Mouse (Mus musculus) 3134 (cell line): ENCODE results near the gene Gm45799.
A peak's percentile ranks its signal among the peaks of the same experiment; 100 is the strongest.

Experiments used
- DNase-seq: peaks from one replicate; pipeline ENCODE4 v3.0.0-alpha.2; 2011; ENCODE audit warnings: low spot score; ENCODE audit not compliant: insufficient read length; ENCODE audit errors: extremely low read depth

The Gm45799 gene

DNA sequence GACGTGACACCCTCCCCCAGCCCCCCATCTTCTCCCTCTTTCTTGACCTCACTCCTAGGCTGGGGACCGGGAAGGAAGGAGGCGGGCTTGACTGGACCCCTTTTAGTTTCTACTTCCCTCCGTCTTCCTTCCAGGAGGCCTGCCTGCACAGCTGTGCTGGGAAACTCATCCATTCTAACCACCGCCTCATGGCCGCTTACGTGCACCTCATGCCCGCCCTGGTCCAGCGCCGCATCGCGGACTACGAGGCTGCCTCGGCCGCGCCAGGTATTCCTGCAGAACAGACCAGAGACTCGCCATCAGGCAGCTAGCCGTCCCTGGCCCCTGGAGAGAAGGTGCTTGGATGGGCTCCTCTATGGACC lies 523 bp downstream of the Gm45799 start:
- DNase-seq, result no peak

DNA sequence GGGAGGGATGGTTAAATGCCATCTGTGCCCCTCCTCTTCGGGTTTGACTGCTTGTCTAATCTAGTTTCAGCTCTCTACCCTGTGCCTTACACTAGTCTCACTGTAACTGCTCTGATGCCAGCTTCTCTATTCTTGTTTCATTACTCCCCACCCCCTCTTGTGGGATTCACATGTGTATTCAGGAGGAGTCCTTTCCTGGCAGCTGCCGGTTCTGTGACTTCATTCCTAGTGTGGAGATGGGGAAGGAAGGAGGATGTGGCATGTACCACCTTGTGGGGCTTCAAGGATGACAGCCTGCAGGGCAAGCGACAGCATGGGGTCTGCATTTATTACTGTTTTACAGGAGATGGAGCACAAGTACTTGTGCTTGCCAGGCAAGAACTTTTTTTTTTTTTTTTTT lies 1.6 kb downstream of the Gm45799 start:
- DNase-seq, result no peak

DNA sequence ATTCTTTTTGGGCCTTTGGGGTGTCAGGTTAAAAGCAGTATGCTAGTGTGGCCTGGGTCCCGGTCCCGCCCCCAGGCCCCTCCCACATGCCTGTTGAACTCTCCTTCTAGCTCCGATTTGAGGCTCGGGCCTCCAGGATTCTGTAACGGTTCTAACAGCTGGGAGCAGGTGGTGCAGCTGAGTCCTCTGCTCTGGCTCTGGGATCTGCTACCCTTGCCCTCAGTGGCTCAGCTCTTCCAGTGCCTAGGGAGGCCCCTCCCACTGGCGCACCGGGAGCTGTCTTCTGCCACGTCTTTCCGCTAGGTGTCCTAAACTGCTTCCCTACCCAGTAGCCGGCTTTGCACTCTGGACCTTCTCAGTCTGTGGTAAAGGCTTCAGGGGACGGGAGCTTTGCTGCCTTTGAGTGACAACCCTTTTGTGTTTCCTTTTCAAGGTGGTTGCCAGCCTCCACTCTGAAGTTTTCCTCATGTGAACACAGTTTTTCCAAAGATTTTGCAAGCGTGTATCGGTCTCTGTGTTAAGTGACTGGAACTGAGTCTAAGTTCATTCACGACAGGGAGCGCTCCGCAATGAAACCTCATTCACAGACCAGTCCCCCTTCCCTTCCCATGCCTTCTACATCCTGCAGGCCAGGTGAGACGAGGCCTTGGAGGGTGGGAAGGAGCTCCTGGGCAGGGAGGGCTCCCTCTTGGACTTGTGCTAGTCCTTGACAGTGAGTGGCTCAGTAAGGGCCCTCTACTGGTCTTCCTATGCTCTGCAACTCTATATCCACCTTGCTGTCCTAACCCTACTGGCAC lies 10.5 kb downstream of the Gm45799 start, which contains the start of gene Dnhd1:
TSS of gene Dnhd1 (plus strand) at position 189 of the 797 bp plus-strand sequence.
- DNase-seq, result peak; percentile 79

DNA sequence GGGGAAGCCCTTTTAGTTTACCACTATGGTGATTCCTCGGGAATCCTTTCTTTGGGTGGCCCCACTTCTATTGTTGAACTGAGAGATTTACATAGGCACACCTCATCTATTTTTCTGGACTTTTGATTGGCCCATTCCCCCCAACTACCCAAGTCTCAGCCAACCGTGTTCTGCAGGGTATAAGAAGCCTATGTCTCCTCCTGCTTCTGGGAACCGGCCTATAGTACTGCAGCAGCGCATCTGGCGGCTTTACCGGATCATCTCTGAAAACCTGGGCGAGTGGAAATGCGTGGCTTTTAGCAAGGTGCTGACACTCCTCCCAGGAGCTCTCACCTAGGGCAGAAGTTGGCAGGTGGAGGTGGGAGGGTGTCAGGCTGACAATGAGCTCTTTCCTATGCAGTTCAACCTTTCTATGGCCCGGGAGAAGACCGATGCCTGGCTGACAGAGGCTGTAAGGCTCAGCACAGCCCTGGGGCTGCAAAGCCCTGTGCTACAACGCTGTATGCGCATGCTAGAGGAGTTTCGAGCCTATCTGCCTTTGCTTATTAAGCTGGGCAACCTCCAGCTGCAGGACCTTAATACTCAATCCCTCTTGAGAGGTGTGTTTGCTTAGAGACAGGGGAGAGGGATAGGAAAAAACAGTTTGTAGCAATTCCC lies 45.3 kb downstream of the Gm45799 start:
- DNase-seq, result no peak

DNA sequence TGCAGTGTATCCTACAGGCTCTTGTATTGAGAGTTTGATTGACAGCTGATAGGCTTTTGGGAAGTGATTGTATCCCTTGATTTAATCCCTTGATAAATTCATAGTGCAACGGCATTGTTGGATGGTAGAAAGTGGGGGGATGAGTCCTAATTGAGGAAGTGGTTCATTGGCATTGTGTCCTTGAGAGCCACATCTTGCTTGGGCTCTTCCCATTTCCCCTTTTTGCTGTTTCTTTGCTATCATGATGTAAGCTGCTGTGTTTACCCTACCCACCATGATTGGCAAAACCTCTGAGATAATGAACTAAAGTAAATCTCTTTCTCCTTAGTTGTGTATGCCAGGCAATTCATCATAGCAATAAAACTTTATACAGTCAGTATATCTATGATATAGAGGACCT lies 50.5 kb downstream of the Gm45799 start:
- no peak for DNase-seq

DNA sequence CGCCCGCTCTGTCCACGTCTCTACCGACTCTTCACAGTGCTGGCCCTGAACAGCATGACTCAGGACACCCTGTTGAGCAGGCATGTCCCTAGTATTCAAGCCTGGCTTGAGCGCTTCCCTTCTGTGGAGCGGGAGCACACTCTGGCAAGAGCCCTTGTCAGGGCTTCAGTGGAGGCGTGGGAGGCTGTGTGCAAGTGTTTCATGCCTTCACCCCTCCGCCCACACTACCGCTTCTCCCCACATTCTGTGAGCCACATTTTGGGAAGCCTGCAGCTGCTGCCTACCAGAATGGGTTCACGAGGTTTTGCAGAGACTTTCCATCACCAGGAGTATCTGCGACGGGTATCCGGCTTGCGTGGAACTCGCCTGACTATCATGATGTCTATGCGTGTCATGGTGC lies 62.8 kb downstream of the Gm45799 start:
- no peak for DNase-seq

DNA sequence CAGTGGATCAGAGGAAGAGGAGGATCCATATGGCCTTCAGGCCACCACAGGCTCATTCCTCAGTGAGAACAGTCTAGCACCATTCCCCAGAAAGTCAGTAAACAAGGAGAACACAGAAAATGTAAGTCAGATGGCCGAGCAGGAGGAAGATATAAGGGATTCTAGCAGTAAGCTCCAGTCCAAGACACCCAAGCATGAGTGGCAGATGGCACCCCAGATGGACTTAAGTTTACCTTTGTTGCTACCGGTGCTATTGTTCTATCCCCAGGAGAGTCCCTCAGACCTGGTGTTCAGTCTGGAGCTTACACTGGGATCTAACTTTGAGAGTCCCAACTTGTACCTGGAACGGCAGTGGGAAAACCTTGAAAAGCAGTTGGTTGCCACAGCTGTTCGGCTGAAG lies 63.5 kb downstream of the Gm45799 start:
- DNase-seq, result no peak

DNA sequence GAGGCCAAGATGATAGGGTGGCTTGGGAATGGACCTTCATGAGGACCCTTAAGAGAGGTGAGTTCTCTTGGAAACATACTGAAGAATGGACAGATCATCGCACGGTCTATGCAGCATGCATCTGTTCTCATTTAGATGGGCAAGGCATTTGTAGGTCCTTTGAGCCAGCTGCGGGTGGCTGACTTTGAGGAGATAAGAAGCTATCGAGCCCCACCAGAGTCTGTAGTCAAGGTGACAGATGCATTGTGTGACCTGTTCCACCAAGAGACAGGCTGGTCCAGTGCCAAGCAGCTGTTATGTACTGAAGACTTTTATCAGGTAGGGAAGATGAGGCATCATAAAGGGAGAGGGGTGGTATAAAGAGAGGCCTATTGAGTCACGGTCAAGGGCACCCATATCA lies 68.4 kb downstream of the Gm45799 start:
- no peak for DNase-seq

DNA sequence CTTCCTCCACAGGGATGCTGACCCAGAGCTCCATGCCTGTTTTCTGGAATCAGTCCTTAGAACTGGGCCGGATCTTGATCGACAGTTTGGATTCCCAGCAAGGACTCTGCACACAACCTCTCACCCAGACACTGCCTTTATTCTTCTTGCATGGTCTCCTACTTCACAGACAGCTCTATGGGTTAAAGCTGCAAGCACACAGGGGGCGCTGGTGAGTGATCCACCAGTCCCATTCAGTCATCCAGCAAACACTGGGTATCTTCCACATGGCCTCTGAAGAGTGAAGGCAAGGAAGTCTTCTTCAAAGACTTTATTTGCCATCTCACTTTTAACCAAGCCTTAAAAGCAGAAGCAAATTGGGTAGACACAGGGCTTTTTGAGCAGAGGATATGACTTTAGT lies 75.0 kb downstream of the Gm45799 start:
- no peak for DNase-seq

DNA sequence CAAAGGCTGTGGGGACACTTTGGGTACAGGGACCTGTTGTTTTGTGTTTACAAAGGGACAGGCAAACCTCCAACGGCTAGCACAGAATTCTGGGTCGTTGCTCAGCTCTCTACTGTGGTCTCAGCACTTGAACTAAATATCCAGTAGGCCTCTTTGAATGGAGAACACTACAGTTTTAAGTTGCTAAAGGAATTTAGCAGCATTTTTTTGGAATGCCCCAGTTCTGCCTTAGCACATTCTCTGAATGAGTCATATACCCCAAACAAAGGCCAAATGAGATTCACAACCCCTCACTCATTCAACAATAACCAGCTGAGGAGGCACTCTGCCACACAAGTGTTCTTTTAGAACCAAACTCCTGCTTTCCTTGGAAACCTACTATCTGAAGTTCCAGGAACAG lies 81.6 kb downstream of the Gm45799 start:
- no peak for DNase-seq

DNA sequence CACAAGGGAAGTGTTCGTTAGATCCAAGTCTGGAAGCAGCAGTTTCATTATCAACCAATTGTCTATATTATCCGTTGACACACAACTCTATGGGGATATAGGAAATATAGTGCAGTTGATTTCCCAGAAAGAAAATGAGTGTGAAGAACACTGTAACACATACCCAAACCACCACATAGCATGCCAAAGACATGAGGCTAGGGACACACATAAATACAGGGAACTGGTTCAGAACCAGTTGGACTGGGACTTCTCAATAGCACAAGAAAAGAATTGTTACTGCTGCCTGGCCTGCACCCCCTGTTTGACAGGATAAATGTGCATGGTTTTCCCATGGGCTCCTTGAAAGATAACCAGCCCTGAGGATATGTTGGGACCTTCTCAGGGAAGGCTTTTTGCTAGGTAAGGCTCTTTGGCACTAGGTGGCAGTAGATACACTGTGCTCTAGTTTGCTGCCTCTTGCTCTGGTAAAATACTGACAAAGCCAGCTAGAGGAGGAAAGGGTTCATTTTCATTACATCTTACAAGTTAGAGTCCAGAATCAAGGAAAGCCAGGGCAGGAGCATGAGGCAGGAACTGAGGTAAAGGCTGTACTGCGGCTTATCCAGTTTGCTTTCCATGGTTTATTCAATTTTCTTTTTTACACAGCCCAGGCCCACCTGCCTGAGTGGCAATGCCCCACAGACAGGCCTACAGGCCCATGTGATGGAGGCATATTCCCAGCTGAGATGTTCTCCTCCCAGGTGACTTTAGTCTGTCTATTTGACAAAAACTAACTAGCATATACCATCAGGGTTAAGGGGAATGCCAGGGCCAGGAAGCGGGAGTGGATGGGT lies 86.0 kb downstream of the Gm45799 start:
- DNase-seq, result no peak

DNA sequence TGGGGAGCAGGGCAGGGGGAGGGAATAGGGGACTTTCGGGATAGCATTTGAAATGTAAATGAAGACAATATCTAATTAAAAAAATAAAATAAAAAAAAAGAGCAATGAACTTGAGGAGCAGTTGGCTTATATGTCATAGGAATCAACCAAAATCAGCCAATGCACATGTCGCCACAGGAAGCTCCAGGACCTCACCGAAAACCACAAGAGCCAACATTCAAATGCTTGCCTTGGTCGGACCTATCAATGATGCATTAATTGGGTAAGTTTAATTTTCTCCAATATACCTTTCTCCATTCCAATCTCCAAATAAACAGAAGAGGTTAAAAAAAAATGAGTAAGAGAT lies 86.6 kb downstream of the Gm45799 start:
- DNase-seq, result no peak

DNA sequence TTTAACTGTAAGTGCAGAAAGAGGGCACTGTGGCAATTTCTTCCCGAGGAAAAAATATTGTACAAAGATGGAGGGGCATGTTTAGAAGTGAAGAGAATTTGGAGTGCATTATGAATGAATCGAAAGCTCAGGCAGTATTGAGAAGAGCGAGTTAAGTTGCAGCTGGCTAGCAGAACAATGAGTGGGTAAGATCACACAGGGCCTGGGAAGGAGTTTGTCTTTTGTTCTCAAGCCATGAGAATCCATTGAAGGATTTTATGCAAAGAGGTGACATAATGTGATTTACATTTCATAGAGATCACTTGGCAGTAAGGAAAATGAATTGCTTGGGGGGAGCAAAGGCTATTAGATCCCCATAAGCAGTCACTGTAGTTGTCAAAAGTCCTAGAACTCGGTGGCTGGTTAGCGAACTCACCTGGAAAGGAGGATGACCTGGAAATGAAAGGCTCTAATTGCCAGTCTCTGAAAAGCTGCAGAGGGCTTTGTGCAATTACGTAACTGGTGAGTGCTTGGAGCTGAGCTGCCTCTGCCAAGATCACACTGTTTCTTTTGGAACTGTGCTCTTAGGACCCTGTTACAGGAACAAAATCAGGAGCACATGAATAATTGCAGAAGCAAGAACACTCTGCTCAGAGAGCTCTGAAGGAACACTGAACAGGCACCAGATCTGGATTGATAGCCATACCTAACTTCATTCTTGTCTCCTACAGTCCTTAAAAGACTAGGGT lies 88.5 kb downstream of the Gm45799 start:
- DNase-seq, result no peak

DNA sequence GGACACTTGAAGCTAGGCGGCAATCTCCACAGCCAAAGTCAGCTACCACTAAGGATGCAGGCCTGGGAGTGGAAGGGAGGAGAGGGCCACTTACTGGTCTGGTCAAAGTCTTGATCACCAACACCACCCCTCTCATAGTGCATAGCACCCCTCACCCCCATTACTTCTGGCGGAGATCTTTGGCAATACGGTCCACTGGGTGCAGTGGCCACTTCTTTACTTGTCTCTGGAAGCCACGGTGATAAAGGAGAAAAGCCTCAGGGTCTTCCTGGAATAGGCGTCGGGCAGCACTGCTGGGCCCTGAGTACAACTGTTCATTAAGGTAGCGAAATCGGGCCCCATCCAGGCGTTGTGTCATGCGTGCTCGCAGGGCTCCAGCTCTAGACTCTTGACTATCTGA lies 93.5 kb downstream of the Gm45799 start:
- DNase-seq, result no peak
